Mouse (Mus musculus): Measurements from ENCODE around the gene Rbm14. TPM values are rescaled to one million over a fixed set of nuclear protein-coding genes. Genes with fewer than 3 reads are reported as not detected.
A peak's percentile ranks its signal among the peaks of the same experiment; 100 is the strongest.

Rbm14 gene
- 62.0 and 63.5 TPM in 2 replicates for polyA plus RNA-seq (2016; fragmentation: Nextera tagmentation; extraction: Ambion mirVana)

DNA sequence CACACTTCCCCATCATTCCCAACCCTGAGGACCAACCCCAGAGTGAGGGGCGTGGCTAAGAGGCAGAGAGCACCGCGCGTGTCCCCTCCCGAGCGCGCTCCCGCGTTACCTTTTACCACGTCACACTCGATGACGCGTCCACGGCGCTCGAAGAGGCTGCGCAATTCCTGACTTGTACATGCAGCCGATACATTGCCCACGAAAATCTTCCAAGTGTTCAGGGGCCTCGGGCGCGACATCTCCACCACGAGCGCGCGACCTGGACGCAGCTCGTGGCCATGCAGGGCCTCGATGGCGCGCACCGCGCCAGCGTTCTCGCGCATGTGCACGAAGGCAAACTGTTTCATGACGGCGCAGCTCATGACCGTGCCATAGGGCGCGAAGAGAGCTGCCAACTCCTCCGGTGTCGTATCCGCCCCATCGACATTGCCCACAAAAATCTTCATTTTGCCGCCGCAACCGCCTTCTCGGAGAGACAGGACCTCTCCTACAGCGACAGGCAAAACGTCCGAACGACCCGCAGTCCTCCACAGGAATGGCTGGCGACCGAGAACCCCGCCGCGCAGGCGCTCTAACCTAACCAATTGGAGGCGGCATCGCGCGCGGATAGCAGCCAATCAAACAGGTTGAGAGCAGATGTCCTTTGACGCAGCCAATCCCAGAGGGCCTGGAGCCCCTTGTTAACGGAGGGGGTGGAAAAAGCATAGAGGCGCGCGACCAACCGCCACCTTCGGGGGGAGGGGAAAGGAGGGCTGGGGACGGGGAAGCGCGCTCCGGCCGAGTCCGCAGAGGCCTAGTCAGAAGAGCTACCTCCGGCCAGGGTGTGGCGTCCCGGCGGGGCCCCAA lies at the start of gene Rbm14, which contains the start of gene Gm21992:
Rbm14 (minus strand) TSS at position 572 of the 846 bp plus-strand sequence.
Gm21992 (minus strand) TSS at position 550 of the 846 bp plus-strand sequence.
- ATAC-seq: peak; percentile 97
- H3K4me3 ChIP-seq: peak within 1 kb of the TSS; percentile 96
- WGBS (ENCODE audit: insufficient replicate concordance): under 1% methylated on average over 83 of the region's 83 CpGs
- H3K4me1 ChIP-seq: peaks cover 41% of the 10 kb centered on the region
- no peaks in the 10 kb centered on the region for H3K27me3 ChIP-seq (replicated peaks)
- H3K9ac ChIP-seq: peak within 1 kb of the TSS; percentile 89
- peak within 1 kb of the TSS; percentile 90 for H3K4me2 ChIP-seq
- H3K36me3 ChIP-seq: peaks cover 12% of the 10 kb centered on the region; the same call in 1 of the 2 replicates
- peak within 1 kb of the TSS; percentile 96 for H3K27ac ChIP-seq
- H3K9me3 ChIP-seq (replicated peaks): no peaks in the 10 kb centered on the region; the same call in 1 of the 2 replicates

DNA sequence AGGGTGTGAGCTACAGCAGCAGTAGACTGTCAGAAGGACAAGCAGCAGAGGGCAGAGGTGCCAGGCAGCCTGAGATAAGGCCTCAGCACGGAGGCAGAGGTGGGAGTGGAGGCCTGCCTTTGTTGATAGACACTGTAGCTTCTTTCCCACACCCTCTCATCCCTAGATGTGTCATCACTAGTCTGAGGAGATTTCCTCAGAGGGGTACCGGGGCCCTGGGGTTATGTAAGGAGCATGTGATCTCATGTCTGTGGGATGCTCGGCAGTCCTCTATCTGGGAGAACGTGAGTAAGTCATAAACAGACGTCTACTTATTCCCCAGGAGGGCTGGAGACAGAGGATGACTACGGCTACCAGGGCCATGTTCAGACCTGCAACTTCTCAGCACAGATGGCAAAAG lies 47.6 kb upstream of the Rbm14 start:
- peak overlapping the region; percentile 85 for H3K27ac ChIP-seq
- peak overlapping the region; percentile 53 for H3K4me2 ChIP-seq
- peak overlapping the region; percentile 27 for H3K4me3 ChIP-seq
- peak overlapping the region; percentile 36 for H3K9ac ChIP-seq
- H3K4me1 ChIP-seq: peaks cover 53% of the 10 kb centered on the region
- no peaks in the 10 kb centered on the region for H3K9me3 ChIP-seq (replicated peaks)
- peak; percentile 99 for ATAC-seq
- WGBS (ENCODE audit: insufficient replicate concordance): 26% methylated on average over 6 of the region's 6 CpGs
- H3K27me3 ChIP-seq (replicated peaks): peaks cover 63% of the 10 kb centered on the region
- no peaks in the 10 kb centered on the region for H3K36me3 ChIP-seq

DNA sequence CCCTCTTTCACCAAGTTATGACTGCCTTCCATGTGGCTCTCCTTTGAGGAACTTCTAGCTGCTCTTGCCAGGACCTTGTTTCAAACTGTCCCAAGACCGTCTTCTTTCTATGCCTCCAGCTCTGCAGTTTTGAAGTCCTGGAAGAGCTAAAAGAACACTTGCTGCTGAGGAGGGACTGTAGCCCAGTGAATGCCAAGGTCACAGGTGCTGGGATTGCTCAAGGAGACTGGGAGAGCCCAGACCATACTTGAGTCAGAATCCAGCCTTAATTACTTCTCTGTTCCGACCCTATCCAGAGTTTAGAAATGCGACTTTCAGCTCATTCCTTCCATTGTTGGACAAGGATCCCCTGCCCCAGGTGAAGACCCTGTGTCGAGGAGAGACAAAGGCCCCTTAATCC lies 44.5 kb upstream of the Rbm14 start:
- no peaks in the 10 kb centered on the region for H3K9me3 ChIP-seq (replicated peaks)
- 66% methylated on average over 4 of the region's 4 CpGs for WGBS (ENCODE audit: insufficient replicate concordance)
- ATAC-seq: no peak
- no peak overlapping the region for H3K27ac ChIP-seq
- H3K9ac ChIP-seq: peak overlapping the region; percentile 66; the same call in 1 of the 2 replicates
- peaks cover 53% of the 10 kb centered on the region for H3K4me1 ChIP-seq
- no peaks in the 10 kb centered on the region for H3K36me3 ChIP-seq
- H3K27me3 ChIP-seq (replicated peaks): peaks cover 61% of the 10 kb centered on the region
- peak overlapping the region; percentile 61 for H3K4me3 ChIP-seq
- H3K4me2 ChIP-seq: peak overlapping the region; percentile 86

DNA sequence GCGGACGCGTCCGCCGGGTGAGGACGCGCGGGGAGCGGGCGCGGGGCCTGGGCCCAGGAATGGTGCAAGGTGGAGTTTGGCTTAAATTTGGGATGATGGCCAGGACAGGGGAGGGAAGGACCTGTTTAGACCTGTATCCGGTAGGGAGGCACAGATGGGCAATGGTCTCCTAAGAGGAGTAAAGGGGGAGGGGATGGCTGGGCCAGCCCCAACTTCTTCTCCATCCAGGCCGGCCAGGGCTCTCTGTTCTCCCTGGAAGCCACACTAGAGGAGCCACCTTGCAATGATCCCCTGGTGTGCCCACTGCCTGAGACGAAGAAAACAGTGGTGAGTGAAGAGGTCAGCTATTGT lies 44.0 kb upstream of the Rbm14 start:
- 4% methylated on average over 14 of the region's 14 CpGs for WGBS (ENCODE audit: insufficient replicate concordance)
- H3K27me3 ChIP-seq (replicated peaks): peaks cover 66% of the 10 kb centered on the region
- no peak for ATAC-seq
- no peak overlapping the region for H3K27ac ChIP-seq
- H3K9ac ChIP-seq: peak overlapping the region; percentile 66
- no peaks in the 10 kb centered on the region for H3K36me3 ChIP-seq
- H3K9me3 ChIP-seq (replicated peaks): no peaks in the 10 kb centered on the region
- peak overlapping the region; percentile 61 for H3K4me3 ChIP-seq
- peaks cover 49% of the 10 kb centered on the region for H3K4me1 ChIP-seq
- H3K4me2 ChIP-seq: peak overlapping the region; percentile 86

DNA sequence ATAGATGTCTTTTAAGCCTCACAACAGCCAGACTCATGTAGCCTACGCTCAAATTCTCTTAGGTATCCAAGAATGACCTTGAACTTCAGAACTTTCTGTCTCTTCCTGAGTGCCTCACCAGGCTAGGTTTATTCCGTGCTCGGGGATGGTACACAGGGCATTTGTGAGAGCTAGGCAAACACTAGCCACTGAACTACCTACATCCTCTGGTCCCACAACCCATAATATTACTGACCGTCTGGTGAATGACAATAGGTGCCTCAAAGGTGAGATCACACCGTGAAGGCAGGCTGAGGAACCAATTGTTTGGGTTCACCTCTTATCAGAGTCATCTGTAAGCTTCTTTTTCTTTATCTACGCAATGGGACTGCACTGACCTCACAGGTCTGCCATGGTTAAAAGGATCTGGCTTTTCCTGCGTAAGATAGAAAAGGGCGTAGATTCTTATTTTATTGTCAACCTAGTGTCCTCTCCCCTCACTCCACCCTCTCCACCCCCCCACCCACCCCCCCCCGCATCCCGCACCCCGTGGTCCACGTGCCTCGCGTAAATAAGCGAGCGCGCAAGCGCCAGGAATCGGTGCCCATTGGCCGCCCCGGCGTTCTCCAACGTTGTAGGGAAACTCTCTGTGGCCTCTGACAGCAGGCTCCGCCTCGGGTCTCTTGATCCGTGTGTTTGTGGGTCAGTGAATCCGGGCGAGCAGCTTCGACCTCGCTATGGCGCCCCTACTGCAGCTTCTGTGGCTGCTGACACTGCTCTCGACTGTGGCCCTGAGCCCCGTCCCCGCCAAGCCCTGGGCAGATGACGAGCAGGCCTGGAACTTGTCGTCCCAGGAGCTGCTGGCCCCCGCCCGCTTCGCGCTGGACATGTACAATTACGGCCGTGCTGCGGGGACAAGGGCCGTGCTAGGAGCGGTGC lies 43.4 kb upstream of the Rbm14 start, which contains the start of gene Ctsf:
Ctsf (plus strand) TSS at position 579 of the 918 bp plus-strand sequence.
- Histone ChIP-seq H3K27ac (no peak within 1 kb of the TSS), H3K4me3 (peak within 1 kb of the TSS; percentile 61)

DNA sequence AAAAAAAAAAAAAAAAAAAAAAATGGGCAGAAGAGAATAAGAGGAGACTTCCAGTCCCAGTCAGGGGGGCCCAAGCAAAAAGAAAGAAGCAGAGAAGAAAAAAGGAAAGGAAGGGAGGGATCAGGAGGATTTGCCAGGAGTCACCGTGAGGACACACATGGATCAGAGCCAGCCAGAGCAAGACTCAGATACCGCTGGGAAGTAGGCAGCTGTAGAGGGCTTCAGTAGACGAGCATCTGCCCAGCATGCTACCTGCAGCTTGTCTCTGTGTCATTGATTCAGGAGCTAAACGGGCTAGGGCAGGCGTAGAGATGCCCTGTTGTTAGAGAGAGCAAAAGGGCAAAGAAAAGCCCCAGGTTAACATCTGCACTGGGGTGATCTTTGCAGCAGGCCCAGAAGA lies 38.8 kb upstream of the Rbm14 start:
- peaks cover 14% of the 10 kb centered on the region for H3K4me1 ChIP-seq
- 42% methylated on average over 5 of the region's 5 CpGs for WGBS (ENCODE audit: insufficient replicate concordance)
- H3K27ac ChIP-seq: no peak overlapping the region
- no peak overlapping the region for H3K9ac ChIP-seq
- ATAC-seq: no peak
- no peak overlapping the region for H3K4me3 ChIP-seq
- H3K27me3 ChIP-seq (replicated peaks): peaks cover 71% of the 10 kb centered on the region
- H3K4me2 ChIP-seq: no peak overlapping the region
- H3K36me3 ChIP-seq: no peaks in the 10 kb centered on the region
- no peaks in the 10 kb centered on the region for H3K9me3 ChIP-seq (replicated peaks)

More for the DNA sequence above, 43.4 kb upstream of the Rbm14 start, which contains the start of gene Ctsf:
- no peak for ATAC-seq
- H3K27me3 ChIP-seq (replicated peaks): peaks cover 71% of the 10 kb centered on the region
- peak within 1 kb of the TSS; percentile 66 for H3K9ac ChIP-seq
- WGBS (ENCODE audit: insufficient replicate concordance): 3% methylated on average over 45 of the region's 45 CpGs
- peaks cover 42% of the 10 kb centered on the region for H3K4me1 ChIP-seq
- H3K4me2 ChIP-seq: peak within 1 kb of the TSS; percentile 86
- no peaks in the 10 kb centered on the region for H3K9me3 ChIP-seq (replicated peaks)
- no peaks in the 10 kb centered on the region for H3K36me3 ChIP-seq

DNA sequence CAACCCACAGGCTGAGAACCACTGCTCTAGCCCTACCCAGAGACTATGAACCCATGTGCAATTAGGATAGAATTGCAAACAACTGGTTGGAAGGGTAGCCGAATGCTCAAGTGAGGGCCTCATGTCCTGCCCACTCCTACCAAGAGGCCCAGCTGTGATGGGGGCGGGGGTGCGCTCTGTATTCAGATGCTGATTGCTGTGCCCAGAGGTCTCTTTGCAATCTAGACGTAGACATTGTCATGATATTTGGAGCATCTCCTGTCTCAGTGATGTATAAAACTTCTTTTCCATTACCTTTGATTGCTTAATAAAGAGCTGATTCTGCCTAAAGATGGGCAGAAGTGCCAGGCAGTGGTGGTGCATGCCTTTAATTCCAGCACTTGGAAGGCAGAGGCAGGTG lies 38.4 kb upstream of the Rbm14 start:
- Histone ChIP-seq H3K4me3 (no peak overlapping the region), H3K9ac (no peak overlapping the region), H3K9me3 (replicated peaks) (no peaks in the 10 kb centered on the region), H3K4me2 (no peak overlapping the region), H3K4me1 (peaks cover 9% of the 10 kb centered on the region), H3K27me3 (replicated peaks) (peaks cover 66% of the 10 kb centered on the region), H3K27ac (no peak overlapping the region), H3K36me3 (no peaks in the 10 kb centered on the region)
- no peak for ATAC-seq
- WGBS (ENCODE audit: insufficient replicate concordance): 39% methylated on average over 4 of the region's 4 CpGs

DNA sequence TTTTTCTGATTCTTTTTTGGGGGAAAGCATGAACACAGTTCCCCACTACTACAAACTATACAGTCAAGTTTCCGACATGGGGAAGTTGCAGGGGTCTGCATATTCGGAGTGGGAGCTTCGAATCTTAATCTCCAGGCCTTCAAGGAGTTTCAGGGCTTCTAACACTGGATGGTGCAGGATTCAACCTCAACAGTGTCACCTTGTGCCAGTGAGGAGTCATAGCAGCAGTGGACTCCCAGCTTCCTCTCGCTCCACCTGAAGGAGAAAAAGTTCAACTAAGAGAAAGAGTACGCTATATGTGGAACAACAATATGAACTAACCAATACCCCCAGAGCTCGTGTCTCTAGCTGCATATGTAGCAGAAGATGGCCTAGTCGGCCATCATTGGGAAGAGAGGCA lies 36.1 kb upstream of the Rbm14 start:
- Histone ChIP-seq H3K4me3 (no peak overlapping the region), H3K36me3 (no peaks in the 10 kb centered on the region), H3K9me3 (replicated peaks) (no peaks in the 10 kb centered on the region), H3K27me3 (replicated peaks) (peaks cover 60% of the 10 kb centered on the region), H3K27ac (no peak overlapping the region), H3K9ac (no peak overlapping the region), H3K4me2 (no peak overlapping the region), H3K4me1 (0 out of 2 replicates have a peak, but pooled peaks cover 5% of the 10 kb centered on the region)
- WGBS (ENCODE audit: insufficient replicate concordance): 23% methylated on average over 7 of the region's 7 CpGs
- ATAC-seq: no peak

DNA sequence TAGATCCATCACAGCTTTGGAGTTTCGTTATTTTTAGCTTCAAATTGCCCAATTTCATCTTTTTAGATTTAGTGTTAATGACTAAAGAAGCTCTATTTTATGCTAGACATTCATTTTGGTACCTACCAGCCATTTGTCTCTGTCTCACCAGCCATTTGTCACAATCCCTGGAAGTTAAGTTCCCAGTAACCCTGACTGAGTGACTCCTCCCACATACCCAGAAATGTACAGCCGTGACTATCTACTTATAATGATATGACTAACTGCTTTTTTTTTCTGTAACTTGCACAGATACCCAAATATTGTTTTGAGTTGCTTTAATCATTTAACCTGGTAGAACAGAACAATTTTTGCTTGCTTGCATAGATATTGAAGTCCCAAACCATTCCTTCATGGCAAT lies 34.4 kb upstream of the Rbm14 start:
- no peak for ATAC-seq
- Histone ChIP-seq H3K4me2 (no peak overlapping the region), H3K4me1 (peaks cover 8% of the 10 kb centered on the region; the same call in 1 of the 2 replicates), H3K4me3 (no peak overlapping the region), H3K9me3 (replicated peaks) (no peaks in the 10 kb centered on the region), H3K36me3 (no peaks in the 10 kb centered on the region), H3K27me3 (replicated peaks) (peaks cover 62% of the 10 kb centered on the region), H3K9ac (no peak overlapping the region), H3K27ac (no peak overlapping the region)
- 37% methylated on average over 2 of the region's 2 CpGs for WGBS (ENCODE audit: insufficient replicate concordance)

DNA sequence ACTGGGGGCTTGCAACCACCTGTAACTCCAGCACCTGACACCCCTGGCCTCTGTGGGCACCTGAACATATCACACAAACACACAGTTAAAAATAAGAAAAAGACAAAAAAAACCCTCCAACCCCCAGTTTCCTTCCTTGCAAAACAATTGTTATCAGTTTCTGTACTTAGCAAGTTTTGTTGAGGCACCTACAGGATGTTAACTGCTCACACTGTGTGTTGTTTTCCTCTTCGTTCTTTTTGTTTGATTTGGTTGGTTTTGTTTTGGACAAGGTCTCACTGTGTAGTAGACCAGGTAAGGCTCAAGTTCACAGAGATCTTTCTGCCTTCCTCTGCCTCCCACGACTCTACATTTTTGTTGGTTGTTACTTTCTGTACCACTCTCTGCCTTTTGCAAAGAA lies 31.2 kb upstream of the Rbm14 start:
- no peak for ATAC-seq
- no peaks in the 10 kb centered on the region for H3K9me3 ChIP-seq (replicated peaks)
- H3K4me1 ChIP-seq: peaks cover 37% of the 10 kb centered on the region
- peaks cover 48% of the 10 kb centered on the region for H3K27me3 ChIP-seq (replicated peaks)
- 49% methylated on average over 2 of the region's 2 CpGs for WGBS (ENCODE audit: insufficient replicate concordance)
- no peak overlapping the region for H3K4me3 ChIP-seq
- H3K36me3 ChIP-seq: no peaks in the 10 kb centered on the region
- no peak overlapping the region for H3K9ac ChIP-seq
- no peak overlapping the region for H3K27ac ChIP-seq
- H3K4me2 ChIP-seq: no peak overlapping the region

DNA sequence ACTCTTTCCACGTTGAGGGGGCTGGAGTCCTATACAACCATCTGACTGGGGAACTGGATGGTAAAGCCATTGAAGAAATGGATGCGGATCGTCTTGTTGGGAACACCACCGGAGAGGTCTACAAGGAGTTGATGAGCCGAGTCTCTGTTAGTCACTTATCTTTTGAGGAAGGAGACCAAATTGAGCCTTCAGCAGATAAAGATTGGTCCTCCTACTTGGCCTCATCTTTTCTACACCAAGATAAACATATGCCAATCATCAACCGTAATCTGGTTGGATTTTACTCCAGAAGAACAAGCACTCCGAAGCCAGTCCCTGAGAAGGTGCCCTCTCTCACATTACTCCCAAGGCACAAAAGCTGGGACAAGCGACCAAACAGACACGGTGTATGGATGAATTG lies 29.4 kb upstream of the Rbm14 start:
- ATAC-seq: no peak
- H3K4me1 ChIP-seq: peaks cover 52% of the 10 kb centered on the region
- H3K9ac ChIP-seq: no peak overlapping the region
- peaks cover 3% of the 10 kb centered on the region; the same call in 1 of the 2 replicates for H3K36me3 ChIP-seq
- H3K9me3 ChIP-seq (replicated peaks): no peaks in the 10 kb centered on the region
- no peak overlapping the region for H3K4me2 ChIP-seq
- H3K27me3 ChIP-seq (replicated peaks): peaks cover 41% of the 10 kb centered on the region
- WGBS (ENCODE audit: insufficient replicate concordance): 61% methylated on average over 9 of the region's 9 CpGs
- H3K4me3 ChIP-seq: no peak overlapping the region
- H3K27ac ChIP-seq: no peak overlapping the region

Data from liver, embryonic 12.5 days (tissue).